Mouse (Mus musculus) neural tube, embryonic 14.5 days (tissue): ENCODE results near the gene Ttll3. TPM values are rescaled to one million over a fixed set of nuclear protein-coding genes. Genes with fewer than 3 reads are reported as not detected.

ENCODE experiments used
- ATAC-seq: fragments of 200-750 bp; cut with Nextera tagmentation; 2 replicates; pipeline ENCODE4 v1.8.0; 2017; ENCODE audit warnings: low read depth, mild to moderate bottlenecking, moderate TSS enrichment, moderate library complexity
- H3K27ac ChIP-seq: fragments of 300-500 bp; sonication (generic); 2 replicates; pipeline ENCODE4 v1.5.1; 2014; ENCODE audit warnings: low read depth, mild to moderate bottlenecking, control low read depth, low read length, moderate library complexity, mixed read lengths
- H3K27me3 ChIP-seq: fragments of 300-500 bp; sonication (generic); 2 replicates; pipeline ENCODE4 v1.6.1; 2014; ENCODE audit warnings: low read length; ENCODE audit not compliant: control insufficient read depth, insufficient read depth
- H3K36me3 ChIP-seq: fragments of 300-500 bp; sonication (generic); 2 replicates; pipeline ENCODE4 v1.6.1; 2014; ENCODE audit warnings: low read length, mixed read lengths; ENCODE audit not compliant: control insufficient read depth, insufficient read depth
- H3K4me1 ChIP-seq: fragments of 300-500 bp; sonication (generic); 2 replicates; pipeline ENCODE4 v1.6.1; 2014; ENCODE audit warnings: low read length; ENCODE audit not compliant: control insufficient read depth, insufficient read depth
- H3K4me2 ChIP-seq: fragments of 300-500 bp; sonication (generic); 2 replicates; pipeline ENCODE4 v1.6.1; 2014; ENCODE audit warnings: mild to moderate bottlenecking, low read depth, low read length, control low read depth
- H3K4me3 ChIP-seq: fragments of 300-500 bp; sonication (generic); 2 replicates; pipeline ENCODE4 v1.5.1; 2014; ENCODE audit warnings: low read depth, low read length, control low read depth, mixed read lengths
- H3K9ac ChIP-seq: fragments of 300-500 bp; sonication (generic); replicated peaks from 2 replicates; pipeline ENCODE4 v1.6.1; 2014; ENCODE audit warnings: low read depth, mild to moderate bottlenecking, control low read depth, low read length, mixed read lengths
- H3K9me3 ChIP-seq: fragments of 300-500 bp; sonication (generic); 2 replicates; pipeline ENCODE4 v1.6.1; 2016; ENCODE audit warnings: low read length; ENCODE audit not compliant: control insufficient read depth
- WGBS: fragments of 180-500 bp; shearing (Covaris S2); extraction: QIAGEN DNeasy Blood & Tissue Kit; methylation state at CpG from one replicate; pipeline ENCODE4 v1.1.7; 2014; 5-methylcytosine and 5-hydroxymethylcytosine counted together
- polyA plus RNA-seq: library from polyadenylated mRNA; unstranded; fragments of >200 nt; fragmentation: Nextera tagmentation; extraction: Ambion mirVana; gene quantifications from 2 replicates; pipeline ENCODE4 v1.2.1, GENCODE M21; 2014

Ttll3 gene
- polyA plus RNA-seq, result 8.9 and 9.1 TPM in 2 replicates

- Histone ChIP-seq H3K4me3 (no peak within 1 kb of the TSS), H3K27ac (no peak within 1 kb of the TSS), H3K9me3 (no peaks in the 10 kb centered on the region), H3K27me3 (no peaks in the 10 kb centered on the region), H3K9ac (no peak within 1 kb of the TSS), H3K4me1 (peaks cover 5% of the 10 kb centered on the region; the same call in 1 of the 2 replicates), H3K4me2 (no peak within 1 kb of the TSS), H3K36me3 (peaks cover 56% of the 10 kb centered on the region)
- no peak for ATAC-seq
- WGBS, result 85% methylated on average over 8 of the region's 8 CpGs
These were observed at the start of gene Ttll3 for GRCm38 (mm10) chr6:113388960-113389359. Gene Ttll3 (plus strand): TSS chr6:113389260.

- Histone ChIP-seq H3K4me2 (no peak overlapping the region), H3K9me3 (no peaks in the 10 kb centered on the region), H3K4me1 (peaks cover 12% of the 10 kb centered on the region; the same call in 1 of the 2 replicates), H3K27me3 (no peaks in the 10 kb centered on the region), H3K27ac (no peak overlapping the region), H3K4me3 (peak overlapping the region; percentile 9; the same call in 1 of the 2 replicates), H3K9ac (no peak overlapping the region), H3K36me3 (peaks cover 18% of the 10 kb centered on the region)
- WGBS, result 84% methylated on average over 6 of the region's 6 CpGs
- ATAC-seq, result no peak
These were observed 47.5 kb upstream of the Ttll3 start for GRCm38 (mm10) chr6:113341574-113341973.

GRCm38 (mm10) chr6:113342297-113342696 lies 46.8 kb upstream of the Ttll3 start:
- Histone ChIP-seq H3K4me2 (peak overlapping the region; percentile 62), H3K4me1 (peaks cover 12% of the 10 kb centered on the region; the same call in 1 of the 2 replicates), H3K9ac (no peak overlapping the region; the same call in 1 of the 2 replicates), H3K27me3 (no peaks in the 10 kb centered on the region), H3K27ac (no peak overlapping the region), H3K9me3 (no peaks in the 10 kb centered on the region), H3K36me3 (peaks cover 18% of the 10 kb centered on the region), H3K4me3 (no peak overlapping the region)
- ATAC-seq, result no peak
- 43% methylated on average over 4 of the region's 7 CpGs for whole genome bisulfite sequencing

- Histone ChIP-seq H3K4me2 (peak within 1 kb of the TSS; percentile 62), H3K4me1 (peaks cover 12% of the 10 kb centered on the region; the same call in 1 of the 2 replicates), H3K36me3 (peaks cover 13% of the 10 kb centered on the region), H3K4me3 (peak within 1 kb of the TSS; percentile 45), H3K27ac (0 out of 2 replicates have a peak within 1 kb of the TSS, but pooled peaks have one; percentile 16), H3K9ac (peak within 1 kb of the TSS; percentile 72), H3K9me3 (no peaks in the 10 kb centered on the region), H3K27me3 (no peaks in the 10 kb centered on the region)
- WGBS, result 16% methylated on average over 32 of the region's 32 CpGs
- peak; percentile 85 for ATAC-seq
These were observed 45.6 kb upstream of the Ttll3 start, which contains the start of gene Camk1 for GRCm38 (mm10) chr6:113343177-113344092. Gene Camk1 (minus strand): TSS chr6:113343984.

- Histone ChIP-seq H3K27me3 (no peaks in the 10 kb centered on the region), H3K36me3 (peaks cover 5% of the 10 kb centered on the region; the same call in 1 of the 2 replicates), H3K27ac (no peak overlapping the region), H3K9me3 (no peaks in the 10 kb centered on the region), H3K4me3 (no peak overlapping the region), H3K4me2 (peak overlapping the region; percentile 62; the same call in 1 of the 2 replicates), H3K4me1 (peaks cover 12% of the 10 kb centered on the region; the same call in 1 of the 2 replicates), H3K9ac (no peak overlapping the region)
- WGBS, result 55% methylated on average over 2 of the region's 2 CpGs
- peak; percentile 40; the same call in 1 of the 2 replicates for ATAC-seq
These were observed 44.7 kb upstream of the Ttll3 start for GRCm38 (mm10) chr6:113344321-113344720.

- no peak for ATAC-seq
- H3K4me2 ChIP-seq, result no peak overlapping the region
- H3K27me3 ChIP-seq, result no peaks in the 10 kb centered on the region
- H3K36me3 ChIP-seq, result no peaks in the 10 kb centered on the region
- no peaks in the 10 kb centered on the region for H3K9me3 ChIP-seq
- H3K9ac ChIP-seq, result no peak overlapping the region
- WGBS, result 81% methylated on average over 4 of the region's 4 CpGs
- H3K27ac ChIP-seq, result no peak overlapping the region
- no peak overlapping the region for H3K4me3 ChIP-seq
- H3K4me1 ChIP-seq, result peaks cover 6% of the 10 kb centered on the region; the same call in 1 of the 2 replicates
These were observed 42.2 kb upstream of the Ttll3 start for GRCm38 (mm10) chr6:113346897-113347296.

- Histone ChIP-seq H3K9ac (no peak overlapping the region), H3K27me3 (no peaks in the 10 kb centered on the region), H3K4me3 (no peak overlapping the region), H3K4me2 (no peak overlapping the region), H3K27ac (no peak overlapping the region), H3K36me3 (no peaks in the 10 kb centered on the region), H3K4me1 (no peaks in the 10 kb centered on the region), H3K9me3 (no peaks in the 10 kb centered on the region)
- no peak for ATAC-seq
These were observed 38.5 kb upstream of the Ttll3 start for GRCm38 (mm10) chr6:113350538-113350937.

GRCm38 (mm10) chr6:113351161-113351560 lies 37.9 kb upstream of the Ttll3 start:
- WGBS, result 100% methylated on average over 1 of the region's 1 CpGs
- Histone ChIP-seq H3K4me1 (no peaks in the 10 kb centered on the region), H3K36me3 (no peaks in the 10 kb centered on the region), H3K9ac (no peak overlapping the region), H3K4me3 (no peak overlapping the region), H3K27me3 (no peaks in the 10 kb centered on the region), H3K9me3 (no peaks in the 10 kb centered on the region), H3K4me2 (no peak overlapping the region), H3K27ac (no peak overlapping the region)
- ATAC-seq, result no peak

- no peak for ATAC-seq
- 66% methylated on average over 10 of the region's 10 CpGs for WGBS
These were observed 37.4 kb upstream of the Ttll3 start for GRCm38 (mm10) chr6:113351653-113352052.

More at GRCm38 (mm10) chr6:113351653-113352052, 37.4 kb upstream of the Ttll3 start:
- H3K4me2 ChIP-seq, result no peak overlapping the region
- no peak overlapping the region for H3K4me3 ChIP-seq
- H3K4me1 ChIP-seq, result no peaks in the 10 kb centered on the region
- H3K27ac ChIP-seq, result no peak overlapping the region
- no peak overlapping the region for H3K9ac ChIP-seq
- no peaks in the 10 kb centered on the region for H3K27me3 ChIP-seq
- H3K9me3 ChIP-seq, result no peaks in the 10 kb centered on the region
- no peaks in the 10 kb centered on the region for H3K36me3 ChIP-seq
